Mouse (Mus musculus) heart, embryonic 16.5 days (tissue): Measurements from ENCODE around the gene Rps11. TPM values are rescaled to one million over a fixed set of nuclear protein-coding genes. Genes with fewer than 3 reads are reported as not detected.

Experiments used
- ATAC-seq: fragments of 200-750 bp; cut with Nextera tagmentation; replicated peaks from 2 replicates; pipeline ENCODE4 v1.8.0; 2017; ENCODE audit warnings: moderate number of reproducible peaks; ENCODE audit not compliant: insufficient read depth, low FRiP score; ENCODE audit errors: extremely low read depth
- H3K27ac ChIP-seq: fragments of 300-500 bp; sonication (generic); 2 replicates; pipeline ENCODE4 v1.5.1; 2014; ENCODE audit warnings: mild to moderate bottlenecking, low read length, control low read depth, moderate library complexity
- H3K27me3 ChIP-seq: fragments of 300-500 bp; sonication (generic); 2 replicates; pipeline ENCODE4 v1.6.1; 2014; ENCODE audit warnings: low read length, mixed read lengths; ENCODE audit not compliant: control insufficient read depth, insufficient read depth
- H3K36me3 ChIP-seq: fragments of 300-500 bp; sonication (generic); 2 replicates; pipeline ENCODE4 v1.6.1; 2014; ENCODE audit not compliant: control insufficient read depth, insufficient read depth
- H3K4me1 ChIP-seq: fragments of 300-500 bp; sonication (generic); 2 replicates; pipeline ENCODE4 v1.6.1; 2014; ENCODE audit warnings: low read length, mixed read lengths; ENCODE audit not compliant: control insufficient read depth, insufficient read depth
- H3K4me2 ChIP-seq: fragments of 300-500 bp; sonication (generic); 2 replicates; pipeline ENCODE4 v1.6.1; 2014; ENCODE audit warnings: low read depth, mild to moderate bottlenecking, control low read depth, low read length
- H3K4me3 ChIP-seq: fragments of 300-500 bp; sonication (generic); 2 replicates; pipeline ENCODE4 v1.5.1; 2014; ENCODE audit warnings: mild to moderate bottlenecking, control low read depth, low read length
- H3K9ac ChIP-seq: fragments of 300-500 bp; sonication (generic); 2 replicates; pipeline ENCODE4 v1.6.1; 2014; ENCODE audit warnings: low read length, control low read depth
- H3K9me3 ChIP-seq: fragments of 300-500 bp; sonication (generic); replicated peaks from 2 replicates; pipeline ENCODE4 v1.6.1; 2016; ENCODE audit warnings: low read length; ENCODE audit not compliant: control insufficient read depth
- WGBS: fragments of 180-500 bp; shearing (Covaris S2); extraction: QIAGEN DNeasy Blood & Tissue Kit; methylation state at CpG from one replicate; pipeline ENCODE4 v1.1.7; 2014; 5-methylcytosine and 5-hydroxymethylcytosine counted together
- polyA plus RNA-seq: library from polyadenylated mRNA; unstranded; fragments of >200 nt; fragmentation: Nextera tagmentation; extraction: Ambion mirVana; gene quantifications from 2 replicates; pipeline ENCODE4 v1.2.1, GENCODE M21; 2015

Rps11 gene
- polyA plus RNA-seq, 1 experiment from 2014 or later, result 812 TPM

DNA sequence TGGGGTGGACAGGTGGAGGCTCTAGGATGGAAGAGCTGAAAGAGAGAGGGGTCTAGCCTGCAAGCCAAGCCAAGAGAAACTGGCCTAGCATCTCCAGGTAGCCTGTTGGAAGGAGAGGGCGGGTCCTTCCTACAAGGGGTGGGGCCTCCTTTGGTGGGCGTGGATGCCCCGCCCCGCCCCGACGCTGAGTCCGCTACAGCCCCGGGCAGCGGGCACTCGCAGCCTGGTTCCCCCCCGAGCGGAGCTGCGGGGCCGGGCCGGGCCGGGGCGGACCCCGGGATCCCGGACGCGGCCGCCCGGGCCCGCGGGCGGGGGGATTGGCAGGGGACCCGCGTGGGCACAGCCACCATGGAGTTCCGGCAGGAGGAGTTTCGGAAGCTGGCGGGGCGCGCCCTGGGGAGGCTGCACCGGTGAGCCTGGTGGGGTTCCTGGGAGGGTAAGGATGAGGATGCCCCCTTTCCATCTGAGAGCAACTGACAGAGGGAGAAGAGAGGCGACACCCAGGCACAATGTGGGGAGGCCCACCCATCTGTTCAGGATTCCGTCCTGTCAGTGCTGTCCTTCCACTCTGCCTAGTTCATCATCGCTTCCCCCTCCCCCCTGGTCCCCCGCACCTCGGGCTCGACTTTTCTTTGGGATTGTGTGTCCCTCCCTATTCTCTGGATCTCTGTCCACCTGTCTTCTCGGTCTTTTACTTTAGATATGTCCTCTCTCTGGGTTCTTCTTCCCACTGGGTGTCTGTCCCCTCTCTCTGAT is 39.7 kb upstream of the Rps11 start, which contains the start of gene Slc17a7:
Gene Slc17a7 (plus strand): TSS at position 215 of the 756 bp plus-strand sequence.
- WGBS, result 2% methylated on average over 40 of the region's 41 CpGs
- no peak within 1 kb of the TSS for H3K27ac ChIP-seq
- peaks cover 5% of the 10 kb centered on the region; the same call in 1 of the 2 replicates for H3K36me3 ChIP-seq
- peak within 1 kb of the TSS; percentile 49 for H3K4me3 ChIP-seq
- peak within 1 kb of the TSS; percentile 67 for H3K4me2 ChIP-seq
- H3K27me3 ChIP-seq, result peaks cover 61% of the 10 kb centered on the region
- no peak for ATAC-seq
- peak within 1 kb of the TSS; percentile 61 for H3K9ac ChIP-seq
- H3K4me1 ChIP-seq, result peaks cover 8% of the 10 kb centered on the region
- peaks cover 2% of the 10 kb centered on the region for H3K9me3 ChIP-seq

- no peak overlapping the region for H3K9ac ChIP-seq
Observed at GRCm38 (mm10) chr7:45162996-45163615, 38.9 kb upstream of the Rps11 start.

DNA sequence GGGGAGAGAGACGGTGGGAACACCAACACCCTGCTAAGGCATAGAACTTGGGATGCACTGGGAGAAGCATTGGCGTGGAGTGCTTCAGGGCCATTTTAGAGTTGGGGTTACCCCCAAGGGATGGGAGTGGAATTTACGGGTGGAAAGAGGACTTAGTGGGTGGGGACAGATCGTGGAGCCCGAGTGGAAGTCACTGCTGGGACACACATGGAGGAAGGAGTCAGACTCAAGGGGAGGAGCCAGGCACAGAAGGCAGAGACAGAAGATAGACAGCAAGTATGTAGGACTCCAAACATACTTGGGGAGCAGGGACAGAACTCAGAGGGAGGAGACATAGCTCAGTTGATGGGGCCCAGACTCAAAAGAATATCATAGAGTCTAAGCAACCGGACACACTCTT is 38.3 kb upstream of the Rps11 start:
- H3K27me3 ChIP-seq, result peaks cover 49% of the 10 kb centered on the region
- 25% methylated on average over 6 of the region's 6 CpGs for WGBS
- no peak overlapping the region for H3K27ac ChIP-seq
- H3K4me3 ChIP-seq, result peak overlapping the region; percentile 48
- no peak for ATAC-seq
- H3K9ac ChIP-seq, result no peak overlapping the region
- peak overlapping the region; percentile 74 for H3K4me2 ChIP-seq
- H3K4me1 ChIP-seq, result peaks cover 8% of the 10 kb centered on the region
- no peaks in the 10 kb centered on the region for H3K9me3 ChIP-seq
- H3K36me3 ChIP-seq, result peaks cover 6% of the 10 kb centered on the region; the same call in 1 of the 2 replicates

More at GRCm38 (mm10) chr7:45162996-45163615, 38.9 kb upstream of the Rps11 start:
- H3K27me3 ChIP-seq, result peaks cover 53% of the 10 kb centered on the region
- peaks cover 8% of the 10 kb centered on the region for H3K4me1 ChIP-seq
- no peak overlapping the region for H3K27ac ChIP-seq
- no peak overlapping the region for H3K4me3 ChIP-seq
- no peaks in the 10 kb centered on the region for H3K9me3 ChIP-seq
- no peak for ATAC-seq
- 72% methylated on average over 9 of the region's 9 CpGs for WGBS
- no peak overlapping the region for H3K4me2 ChIP-seq
- H3K36me3 ChIP-seq, result peaks cover 6% of the 10 kb centered on the region; the same call in 1 of the 2 replicates

DNA sequence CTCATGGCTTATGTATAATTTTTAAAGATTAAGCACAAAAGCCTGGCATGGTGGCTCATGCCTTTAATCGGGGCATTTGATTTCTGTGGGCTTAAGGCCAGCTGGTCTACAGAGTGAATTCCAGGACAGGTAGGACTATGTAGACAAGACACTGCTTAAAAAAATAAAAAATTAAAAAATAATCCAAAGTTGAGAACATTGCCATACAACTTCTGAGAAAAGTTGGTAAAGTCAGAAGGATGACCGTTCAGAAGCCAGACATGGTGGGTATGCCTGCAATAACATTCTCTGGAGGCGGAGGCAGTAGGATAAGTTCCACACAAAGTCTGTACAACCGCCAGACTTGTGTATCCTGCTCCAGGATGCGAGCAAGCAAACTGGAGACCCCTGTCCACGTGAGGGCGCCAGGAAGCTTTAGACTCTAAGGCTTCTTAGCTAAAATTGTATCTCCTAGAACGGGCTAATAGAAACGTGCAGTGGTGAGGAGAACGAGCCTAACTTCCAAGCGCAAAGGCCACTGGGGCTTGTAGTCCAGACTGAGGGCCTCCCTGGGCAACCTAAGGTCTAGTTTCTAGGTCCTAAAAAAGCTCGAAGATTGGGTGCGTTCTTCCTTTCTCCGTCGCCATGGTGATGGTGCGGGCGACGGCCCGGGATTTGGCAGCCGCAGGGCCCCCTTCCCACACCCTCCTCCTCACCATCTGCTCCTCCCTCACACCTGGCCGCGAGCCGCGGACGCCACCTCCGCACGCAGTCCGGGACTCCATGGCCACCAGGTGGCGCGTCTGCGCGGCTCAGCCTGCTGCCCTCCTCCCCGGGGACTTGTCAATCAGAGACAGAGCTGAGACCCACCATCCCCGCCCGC is 37.6 kb upstream of the Rps11 start:
- ATAC-seq, result peak; percentile 84
- WGBS, result 4% methylated on average over 35 of the region's 35 CpGs
- H3K27me3 ChIP-seq, result peaks cover 42% of the 10 kb centered on the region

GRCm38 (mm10) chr7:45160866-45161265 is 36.6 kb upstream of the Rps11 start:
- Histone ChIP-seq H3K9ac (no peak overlapping the region), H3K27ac (no peak overlapping the region), H3K4me1 (peaks cover 8% of the 10 kb centered on the region), H3K27me3 (peaks cover 32% of the 10 kb centered on the region), H3K36me3 (peaks cover 6% of the 10 kb centered on the region; the same call in 1 of the 2 replicates), H3K9me3 (no peaks in the 10 kb centered on the region), H3K4me2 (no peak overlapping the region), H3K4me3 (no peak overlapping the region)
- no peak for ATAC-seq
- 87% methylated on average over 3 of the region's 3 CpGs for WGBS

More for the DNA sequence above, 37.6 kb upstream of the Rps11 start:
- H3K9ac ChIP-seq, result no peak overlapping the region
- H3K36me3 ChIP-seq, result peaks cover 6% of the 10 kb centered on the region; the same call in 1 of the 2 replicates
- no peak overlapping the region for H3K27ac ChIP-seq
- peak overlapping the region; percentile 74 for H3K4me2 ChIP-seq
- no peaks in the 10 kb centered on the region for H3K9me3 ChIP-seq
- H3K4me1 ChIP-seq, result peaks cover 8% of the 10 kb centered on the region
- H3K4me3 ChIP-seq, result peak overlapping the region; percentile 48

DNA sequence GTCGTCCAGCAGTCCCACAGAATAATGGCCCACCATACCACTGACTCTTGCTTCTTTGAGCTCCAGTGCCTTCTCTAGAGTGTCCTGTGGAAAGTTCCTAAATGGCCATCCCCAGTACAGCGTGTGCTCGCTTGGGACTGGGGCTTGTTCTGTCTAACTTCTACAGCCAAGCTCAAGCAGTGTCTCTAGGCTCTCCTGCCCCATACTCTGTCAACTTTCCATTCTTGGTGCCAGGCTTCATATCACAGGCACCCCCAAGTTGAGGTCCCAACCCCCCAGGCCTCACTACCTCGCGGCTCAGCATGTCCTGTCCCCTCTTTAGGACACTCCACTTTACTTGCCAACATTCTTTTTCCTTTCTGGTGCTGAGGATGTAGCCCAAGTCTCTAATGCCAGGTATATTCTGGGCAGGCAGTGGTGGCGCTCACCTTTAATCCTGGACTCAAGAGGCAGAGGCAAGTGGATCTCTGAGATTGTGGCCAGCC is 36.1 kb upstream of the Rps11 start:
- 95% methylated on average over 6 of the region's 6 CpGs for WGBS
- no peak overlapping the region for H3K4me3 ChIP-seq
- peaks cover 8% of the 10 kb centered on the region for H3K4me1 ChIP-seq
- H3K27me3 ChIP-seq, result peaks cover 27% of the 10 kb centered on the region
- ATAC-seq, result no peak
- H3K36me3 ChIP-seq, result peaks cover 6% of the 10 kb centered on the region; the same call in 1 of the 2 replicates
- H3K9ac ChIP-seq, result no peak overlapping the region
- no peaks in the 10 kb centered on the region for H3K9me3 ChIP-seq
- H3K4me2 ChIP-seq, result no peak overlapping the region
- no peak overlapping the region for H3K27ac ChIP-seq

DNA sequence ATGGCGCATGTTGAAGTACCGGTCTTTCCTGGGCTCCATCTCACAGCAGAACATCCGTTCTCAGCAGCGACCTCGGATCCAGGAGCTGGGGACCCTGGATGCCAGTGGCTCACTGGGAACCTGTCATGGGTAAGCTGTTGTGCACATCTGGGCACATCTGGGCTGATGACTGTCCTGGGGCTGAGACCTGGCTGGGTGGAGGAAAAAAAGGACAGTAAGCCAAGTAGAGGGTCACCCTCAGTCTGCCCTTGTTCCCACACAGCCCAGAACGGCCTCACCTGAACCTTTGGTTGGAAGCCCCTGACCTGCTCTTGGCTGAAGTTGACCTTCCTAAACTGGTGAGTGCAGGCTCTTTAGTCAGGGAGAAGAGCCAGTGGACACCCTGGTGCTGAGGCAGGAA is 34.8 kb upstream of the Rps11 start:
- 91% methylated on average over 6 of the region's 6 CpGs for WGBS
- peaks cover 13% of the 10 kb centered on the region for H3K27me3 ChIP-seq
- peaks cover 4% of the 10 kb centered on the region; the same call in 1 of the 2 replicates for H3K4me1 ChIP-seq
- no peak overlapping the region for H3K27ac ChIP-seq
- no peak for ATAC-seq
- no peaks in the 10 kb centered on the region for H3K9me3 ChIP-seq
- peaks cover 6% of the 10 kb centered on the region; the same call in 1 of the 2 replicates for H3K36me3 ChIP-seq
- H3K9ac ChIP-seq, result no peak overlapping the region
- H3K4me2 ChIP-seq, result no peak overlapping the region
- no peak overlapping the region for H3K4me3 ChIP-seq

- Histone ChIP-seq H3K4me3 (no peak overlapping the region), H3K4me1 (peaks cover 4% of the 10 kb centered on the region), H3K27me3 (no peaks in the 10 kb centered on the region), H3K36me3 (peaks cover 6% of the 10 kb centered on the region; the same call in 1 of the 2 replicates), H3K9ac (no peak overlapping the region), H3K4me2 (no peak overlapping the region), H3K9me3 (no peaks in the 10 kb centered on the region), H3K27ac (no peak overlapping the region)
- no peak for ATAC-seq
- 82% methylated on average over 14 of the region's 14 CpGs for whole genome bisulfite sequencing
Observed at GRCm38 (mm10) chr7:45157459-45157858, 33.2 kb upstream of the Rps11 start.
